Mouse (Mus musculus): ENCODE measurements at regions not wholly inside any gene's neighbourhood (a gene's known extent, or its start where the extent isn't known, plus 50 kb on each side); places are given as distances from the start of the nearest gene placed in this dataset.
A peak's percentile ranks its signal among the peaks of the same experiment; 100 is the strongest.
"Not testable (repeated sequence)": the region's sequence is repeated elsewhere in the genome, so short reads cannot be mapped to it uniquely, and the experiment has no call there.

DNA sequence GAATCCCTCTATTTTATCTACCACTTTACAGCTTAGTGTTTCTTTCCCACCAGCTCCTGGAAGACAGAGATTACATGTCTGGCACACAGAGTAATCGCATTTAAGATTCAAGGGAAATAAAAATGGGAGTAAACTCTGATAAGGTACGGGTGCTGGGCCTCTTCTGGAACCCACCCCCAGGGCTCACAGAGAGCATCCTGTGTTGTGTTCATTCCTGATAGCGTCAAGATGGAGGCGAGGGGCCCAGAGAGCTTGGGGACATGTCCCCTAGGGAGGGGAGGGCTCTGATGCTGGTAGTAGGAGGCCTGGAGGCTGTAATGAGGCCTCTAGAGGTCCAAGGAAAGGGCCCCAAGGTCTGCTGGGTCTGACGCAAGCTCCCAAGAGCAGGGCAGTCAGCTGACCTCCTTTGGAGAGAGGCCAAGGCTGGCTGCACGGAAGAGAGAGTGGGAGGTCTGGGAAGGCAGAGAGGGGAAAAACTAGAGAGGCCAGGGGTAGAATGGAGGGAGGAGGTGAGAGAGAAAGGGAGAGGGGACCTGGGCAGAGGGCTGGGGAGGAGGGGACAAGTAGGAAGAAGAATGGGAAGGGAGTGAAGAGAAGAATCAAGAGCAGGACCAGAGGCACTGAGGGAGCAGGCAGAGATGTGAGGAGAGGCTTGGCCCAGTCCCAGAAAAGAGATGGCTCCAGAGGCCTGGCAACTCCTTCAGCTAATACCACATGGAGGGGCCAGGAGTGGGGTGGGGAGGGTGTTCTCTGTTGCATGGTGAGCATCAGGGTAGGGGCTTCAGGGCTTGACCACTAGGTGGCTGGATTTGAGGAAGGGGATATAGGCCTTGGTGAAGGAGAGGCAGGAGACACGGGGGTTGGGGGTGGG lies 96.8 kb upstream of the Eif4g2 start:
- DNase-seq (ENCODE audit: low read depth, low spot score): no peak

DNA sequence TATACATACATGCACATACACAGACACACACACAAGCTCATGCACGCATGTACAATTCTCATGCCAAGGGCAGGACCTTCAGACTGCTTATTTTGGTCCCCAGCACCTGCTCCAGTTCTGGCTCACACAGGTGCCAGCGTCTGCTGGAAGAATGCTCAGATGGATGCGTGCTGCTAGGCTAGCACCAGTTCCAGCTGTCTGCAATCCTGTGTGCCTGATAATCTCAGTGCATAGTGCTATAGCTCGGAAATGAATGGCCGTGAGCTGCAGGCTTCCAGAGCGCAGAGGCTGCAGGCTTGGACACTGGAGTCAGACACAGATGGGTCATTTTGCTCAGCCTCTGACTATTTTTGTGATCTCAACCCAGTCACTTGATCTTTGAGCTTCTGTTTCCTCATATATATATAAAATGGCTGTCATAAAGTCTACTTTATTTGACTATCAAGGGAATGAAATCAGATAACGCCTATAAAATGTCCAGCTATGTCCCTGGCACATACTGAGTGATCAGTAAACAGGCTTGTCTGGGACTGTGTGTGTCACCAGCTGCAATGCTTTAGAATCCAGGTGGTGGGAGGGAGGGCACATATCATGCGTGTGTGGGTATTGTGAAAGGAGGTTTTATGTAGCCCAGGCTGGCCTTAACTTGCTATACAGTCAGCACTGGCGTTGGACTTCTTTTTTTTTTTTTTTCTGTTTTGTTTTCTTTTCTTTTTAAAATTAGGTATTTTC lies 91.7 kb upstream of the Eif4g2 start:
- no peak for DNase-seq (ENCODE audit: low read depth, low spot score)

DNA sequence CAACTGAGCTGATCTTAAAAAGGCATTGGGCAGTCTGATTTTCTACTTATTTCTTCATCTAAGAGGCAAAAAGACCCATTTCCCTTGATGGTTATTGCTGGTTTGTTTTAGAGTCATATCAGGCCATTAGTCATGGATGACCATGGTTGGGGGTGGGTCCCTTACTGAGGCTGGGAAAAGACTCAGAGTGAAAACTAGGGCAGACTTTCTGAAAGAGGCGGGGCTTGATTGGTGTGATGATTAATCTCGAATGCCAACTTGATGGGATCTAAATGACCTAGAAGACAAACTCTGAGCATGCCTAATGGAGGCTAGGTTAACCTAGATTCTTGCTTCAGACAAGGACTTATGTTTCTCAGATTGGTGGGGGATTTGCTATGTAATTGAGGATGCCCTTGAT lies 89.2 kb upstream of the Eif4g2 start:
- no peak for DNase-seq (ENCODE audit: low read depth, low spot score)

DNA sequence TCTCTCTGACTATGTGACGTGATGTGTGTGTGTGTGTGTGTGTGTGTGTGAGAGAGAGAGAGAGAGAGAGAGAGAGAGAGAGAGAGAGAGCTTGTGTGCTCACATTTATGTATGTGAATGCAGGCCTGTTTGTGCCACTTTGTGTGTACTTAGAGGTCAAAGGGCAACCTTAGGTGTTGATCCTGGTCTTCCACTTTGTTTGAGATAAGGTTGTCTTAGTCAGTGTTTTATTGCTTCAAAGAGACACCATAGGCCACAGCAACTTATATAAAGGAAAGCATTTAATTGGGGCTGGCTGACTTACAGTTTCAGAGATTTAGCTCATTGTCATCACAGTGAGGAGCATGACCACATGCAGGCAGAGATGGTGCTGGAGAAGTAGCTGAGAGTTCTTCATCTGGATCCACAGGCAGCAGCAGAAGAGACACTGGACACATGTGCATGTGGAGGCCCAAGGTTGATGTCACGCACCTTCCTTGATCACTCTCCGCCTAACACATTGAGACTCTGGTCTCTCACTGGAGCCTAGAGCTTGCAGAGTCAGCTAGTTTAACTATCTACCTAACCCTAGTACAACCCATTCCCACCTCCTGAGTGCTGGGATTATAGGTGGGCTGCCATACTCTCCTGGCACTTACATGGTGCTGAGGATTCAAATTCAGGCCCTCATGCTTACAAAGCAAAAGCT lies 85.9 kb upstream of the Eif4g2 start:
- not testable (repeated sequence) for DNase-seq (ENCODE audit: low read depth, low spot score)

DNA sequence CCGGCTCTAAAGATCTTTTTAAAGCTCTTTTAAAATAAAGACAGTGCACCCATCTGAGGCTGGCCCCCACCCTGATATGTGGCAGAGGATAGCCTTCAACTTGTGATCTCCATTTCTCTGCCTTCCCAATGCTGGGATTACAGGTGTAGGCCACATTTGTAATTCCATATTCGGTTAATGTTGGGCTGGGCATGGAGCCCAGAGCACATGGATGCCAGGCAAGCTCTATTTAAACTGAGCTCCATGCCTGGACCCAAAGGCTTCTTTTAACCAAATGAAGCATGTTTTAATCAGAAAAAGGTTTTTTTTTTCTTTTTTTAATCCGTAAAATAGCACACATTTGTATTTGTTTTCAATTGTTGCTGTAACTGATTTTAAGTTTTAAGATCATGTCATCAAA lies 82.2 kb upstream of the Eif4g2 start:
- DNase-seq (ENCODE audit: low read depth, low spot score): no peak

DNA sequence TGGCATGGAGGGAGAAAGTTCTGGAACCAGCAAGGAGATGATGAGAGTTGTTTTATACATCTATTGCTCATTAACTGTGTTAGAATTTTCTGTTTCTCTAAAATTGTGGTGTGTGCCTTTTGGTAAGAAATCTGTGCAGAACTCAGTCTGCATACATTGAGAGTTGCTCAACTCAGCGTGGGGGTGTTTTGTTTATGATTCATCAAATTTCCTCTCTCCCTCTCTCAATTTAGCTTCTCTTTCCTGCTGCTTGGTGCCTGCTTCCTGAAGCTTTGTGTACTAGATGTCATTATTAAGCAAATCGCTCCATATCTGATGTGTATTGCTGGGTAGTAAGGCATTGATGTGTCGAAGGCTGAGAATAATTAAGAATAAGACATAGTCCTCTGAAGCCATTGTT lies 81.4 kb upstream of the Eif4g2 start:
- no peak for DNase-seq (ENCODE audit: low read depth, low spot score)

DNA sequence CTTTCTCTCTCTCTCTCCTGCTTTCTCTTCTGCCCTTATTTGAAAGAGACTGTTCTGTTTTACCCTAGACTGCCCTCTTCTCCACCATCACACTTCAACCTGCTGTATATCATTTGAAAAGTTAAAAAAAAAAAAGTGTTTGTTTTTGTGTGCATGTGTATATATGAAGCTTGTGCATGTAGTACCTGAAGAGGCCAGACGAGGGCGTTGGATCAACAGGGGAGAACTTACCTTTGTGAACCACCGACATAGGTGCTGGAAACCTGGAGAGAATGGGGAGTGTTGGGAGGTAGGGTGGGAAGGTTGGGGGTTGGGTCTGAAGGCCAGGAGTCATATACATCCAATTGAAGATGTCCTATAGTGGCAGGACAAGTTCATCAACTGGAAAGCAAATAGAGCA lies 81.0 kb upstream of the Eif4g2 start:
- DNase-seq (ENCODE audit: low read depth, low spot score): no peak

DNA sequence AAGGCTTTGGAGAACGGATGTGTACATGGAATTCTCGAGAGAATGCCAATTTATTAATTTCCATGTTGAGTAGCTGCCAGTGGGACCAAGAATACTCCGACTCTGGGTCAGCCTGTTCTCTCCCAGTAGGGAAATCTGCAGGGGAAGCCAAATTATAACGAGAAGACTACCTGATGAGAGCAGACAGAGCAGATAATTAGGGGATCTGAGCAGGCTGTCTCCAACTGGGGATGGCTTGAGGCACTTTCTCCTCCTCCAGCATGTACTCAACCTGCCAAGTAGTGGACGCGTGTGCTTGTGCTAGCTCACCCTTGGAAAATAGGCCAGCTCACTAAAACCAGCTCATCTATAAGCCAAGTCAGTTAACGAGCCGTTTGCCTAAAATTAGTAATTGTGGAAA lies 80.5 kb upstream of the Eif4g2 start:
- DNase-seq (ENCODE audit: low read depth, low spot score): no peak

DNA sequence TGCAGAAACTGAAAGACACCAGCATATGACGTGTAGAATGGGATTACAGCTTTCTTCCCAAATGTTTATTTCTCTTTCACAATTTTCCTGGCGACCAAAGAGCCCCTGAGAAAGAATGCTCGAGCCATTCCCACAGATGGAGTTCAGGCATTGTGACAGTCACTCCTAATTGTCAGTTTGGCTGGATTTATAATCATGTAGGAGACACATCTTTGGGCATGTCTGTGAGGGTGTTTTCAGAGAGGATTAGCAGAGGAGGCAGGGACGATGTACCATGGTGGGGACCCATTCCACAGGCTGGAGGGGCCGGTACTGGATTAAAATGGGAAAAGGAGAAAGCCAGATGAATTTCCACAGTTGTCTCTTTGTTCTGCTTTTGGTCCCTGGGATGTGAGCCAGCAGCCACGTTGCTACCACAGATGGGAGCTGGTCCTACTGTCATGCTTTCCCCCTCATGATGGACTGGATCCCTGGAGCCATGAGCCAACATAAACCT lies 76.0 kb upstream of the Eif4g2 start:
- DNase-seq (ENCODE audit: low read depth, low spot score): no peak

DNA sequence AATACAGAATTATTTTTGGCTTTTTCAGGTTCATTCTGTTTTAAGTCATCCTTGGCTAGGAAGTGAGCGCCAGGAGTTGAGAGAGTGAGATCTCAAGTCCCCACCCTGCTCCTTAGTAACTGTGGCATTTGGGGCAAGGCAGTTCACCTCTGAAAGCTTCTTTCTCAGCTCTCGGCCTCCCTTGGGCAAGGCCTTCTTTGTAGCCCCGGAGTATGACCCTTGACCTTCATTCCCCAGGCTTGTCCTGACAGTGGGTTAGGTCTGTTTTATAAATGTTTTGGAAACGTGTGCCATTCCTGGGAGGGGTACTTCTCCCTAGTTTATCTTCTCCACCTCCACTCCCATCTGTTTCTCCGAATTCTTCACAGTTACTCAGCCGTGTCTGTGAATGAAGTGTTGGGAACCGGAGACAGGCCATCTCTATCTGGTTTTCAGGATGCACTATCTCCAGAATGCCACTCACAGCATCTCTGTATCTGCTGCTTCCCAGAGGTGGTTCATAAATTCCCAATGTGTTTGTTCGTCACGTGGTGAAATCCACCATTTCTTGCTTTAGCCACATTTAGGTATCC lies 75.0 kb upstream of the Eif4g2 start:
- DNase-seq (ENCODE audit: low read depth, low spot score): no peak

DNA sequence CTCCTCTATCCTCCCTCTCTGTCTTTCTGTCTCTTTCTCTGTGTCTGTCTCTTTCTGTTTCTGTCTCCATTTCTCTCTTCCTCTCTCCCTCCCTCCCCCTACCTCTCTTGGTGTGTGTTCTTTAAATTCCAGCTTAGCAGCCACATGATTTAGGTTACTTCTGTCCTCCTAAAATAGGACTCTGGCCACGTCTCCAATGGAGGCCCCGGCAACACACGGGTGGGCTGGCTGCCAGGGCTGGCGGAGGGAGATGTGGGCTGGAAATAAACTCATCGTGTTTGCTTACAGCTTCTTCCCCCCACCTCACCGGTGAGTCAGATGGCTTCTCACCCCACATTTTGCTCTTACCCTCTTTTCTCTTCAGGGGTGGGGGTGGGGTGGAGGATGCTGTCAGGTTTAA lies 74.5 kb upstream of the Eif4g2 start:
- no peak for DNase-seq (ENCODE audit: low read depth, low spot score)

DNA sequence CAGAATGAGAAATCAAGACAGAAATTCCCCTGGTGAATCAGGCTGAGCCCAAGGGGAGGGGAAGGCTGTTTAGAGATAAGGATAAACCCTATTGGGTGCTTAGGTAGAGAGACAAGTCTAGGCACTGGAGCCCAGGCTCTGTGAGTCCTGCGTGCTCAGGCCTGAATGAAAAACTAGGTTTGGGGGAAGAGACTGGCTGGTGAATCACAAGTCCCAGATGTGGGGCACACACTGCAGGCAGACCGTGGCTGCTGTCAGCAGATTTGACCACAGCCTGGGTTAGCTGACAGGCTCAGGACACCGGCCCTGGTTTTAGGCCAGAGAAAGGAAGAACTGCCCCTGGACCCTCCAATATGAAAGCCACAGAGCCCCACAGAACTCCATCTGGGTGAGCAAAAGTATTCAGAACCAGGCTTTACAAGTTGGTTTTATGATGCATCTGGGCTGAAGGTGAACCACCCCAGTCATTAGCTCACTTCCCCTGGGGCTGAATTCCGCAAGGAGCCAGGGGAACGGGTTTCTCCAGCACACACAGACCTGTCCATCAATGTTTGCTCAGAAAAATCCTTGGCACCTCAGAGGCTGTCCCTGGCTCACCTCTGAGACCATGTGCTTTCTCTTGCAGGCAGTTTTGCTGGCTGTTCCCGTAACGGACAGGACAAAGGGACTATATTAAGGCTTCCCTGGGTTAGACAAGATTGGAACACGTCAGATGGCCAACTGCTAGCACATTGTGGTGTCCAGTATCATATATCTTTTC lies 73.8 kb upstream of the Eif4g2 start:
- peak; percentile 69 for DNase-seq (ENCODE audit: low read depth, low spot score)

DNA sequence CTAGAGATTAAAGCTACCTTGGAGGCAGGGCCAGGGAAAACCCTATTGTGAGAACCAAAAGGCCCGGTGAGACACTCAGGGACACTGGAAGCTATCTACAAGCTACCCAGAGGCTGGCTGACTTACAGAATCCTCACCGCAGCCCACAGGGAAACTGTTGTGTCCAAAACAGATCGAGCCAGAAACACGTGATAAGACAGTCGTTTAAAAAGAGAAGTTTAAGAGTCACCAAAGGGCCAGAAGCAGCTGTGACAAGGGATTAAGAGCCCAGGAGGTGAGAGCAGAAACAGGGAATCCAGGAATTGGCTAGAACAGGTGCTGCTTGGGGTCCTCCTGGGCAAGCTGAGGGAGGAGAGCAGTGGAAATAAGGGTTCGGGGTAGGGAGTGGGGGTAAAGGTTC lies 73.2 kb upstream of the Eif4g2 start:
- no peak for DNase-seq (ENCODE audit: low read depth, low spot score)

DNA sequence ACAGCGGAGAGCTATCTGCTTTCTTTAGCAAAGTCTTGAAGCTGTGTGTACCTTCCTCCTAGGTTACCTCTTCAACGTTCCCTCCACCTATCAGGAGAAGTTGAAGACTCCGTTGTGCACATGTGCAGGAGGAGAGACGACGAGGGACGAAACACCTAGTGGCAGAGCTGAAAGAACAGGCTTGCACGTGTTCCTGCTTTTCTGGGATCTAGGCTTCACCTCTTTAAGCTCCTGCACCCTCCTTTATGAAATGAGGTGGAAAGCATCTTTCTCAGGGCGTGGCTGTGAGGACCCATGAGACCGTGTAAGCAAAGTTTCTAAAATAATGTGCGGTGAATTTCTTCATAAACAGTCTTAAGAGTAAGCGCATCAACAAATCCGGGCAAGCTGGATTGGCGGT lies 71.4 kb upstream of the Eif4g2 start:
- DNase-seq (ENCODE audit: low read depth, low spot score): no peak

DNA sequence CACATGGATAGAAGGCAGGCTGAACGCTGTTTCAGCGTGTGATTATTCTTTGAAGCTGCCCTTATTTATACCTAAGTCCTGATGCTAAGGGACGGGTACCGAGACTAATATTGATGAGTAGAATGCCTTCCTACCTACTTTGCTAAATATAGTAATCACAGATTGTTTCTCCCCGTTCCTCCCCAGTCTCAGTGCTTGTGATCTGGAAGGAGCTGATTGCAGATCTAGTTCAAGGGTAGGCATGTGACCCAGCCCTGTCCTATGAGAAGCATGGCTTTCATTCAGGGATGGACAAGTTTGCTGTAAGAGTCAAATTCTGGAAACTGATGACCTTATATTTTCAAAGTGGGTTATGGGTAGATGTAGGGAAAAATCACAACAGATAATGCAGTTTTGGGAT lies 67.7 kb upstream of the Eif4g2 start:
- DNase-seq (ENCODE audit: low read depth, low spot score): no peak

DNA sequence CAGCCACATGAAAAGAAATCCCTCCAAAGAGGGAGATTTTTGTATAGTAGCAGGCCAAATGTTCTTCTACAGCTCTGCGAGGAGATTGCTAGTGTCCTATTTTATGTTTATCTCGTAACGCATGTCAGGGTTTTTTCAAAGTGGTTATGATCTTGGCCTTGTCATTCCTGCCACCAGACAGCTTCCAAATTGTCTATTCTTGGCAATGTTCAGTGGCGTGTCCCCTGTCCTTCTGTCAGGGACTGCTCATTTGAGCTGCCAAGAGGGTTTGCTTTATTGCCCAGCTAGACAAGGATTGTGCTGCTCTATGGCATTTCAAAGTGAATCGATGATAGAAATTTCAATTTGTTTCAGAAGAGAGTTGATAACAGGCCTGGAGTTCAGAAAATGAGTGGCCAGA lies 67.3 kb upstream of the Eif4g2 start:
- no peak for DNase-seq (ENCODE audit: low read depth, low spot score)

DNA sequence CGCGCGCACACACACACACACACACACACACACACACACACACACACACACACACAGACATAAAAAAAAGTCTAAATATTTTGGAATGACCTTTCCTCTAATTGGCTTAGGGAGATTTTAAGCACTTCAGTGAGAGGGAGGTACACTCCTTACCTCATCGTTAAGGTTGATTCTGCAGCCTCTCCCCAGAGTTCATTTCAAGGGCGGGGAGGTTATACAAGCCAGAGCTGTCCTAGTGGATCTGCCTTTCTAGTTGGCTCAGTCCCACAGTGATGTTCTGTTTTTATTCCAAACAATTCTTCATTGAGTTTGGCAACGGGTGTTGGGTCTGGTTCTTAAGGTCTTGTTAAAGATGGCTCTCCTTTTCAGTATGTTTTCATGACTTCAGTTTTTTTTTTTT lies 64.8 kb upstream of the Eif4g2 start:
- DNase-seq (ENCODE audit: low read depth, low spot score): no peak

DNA sequence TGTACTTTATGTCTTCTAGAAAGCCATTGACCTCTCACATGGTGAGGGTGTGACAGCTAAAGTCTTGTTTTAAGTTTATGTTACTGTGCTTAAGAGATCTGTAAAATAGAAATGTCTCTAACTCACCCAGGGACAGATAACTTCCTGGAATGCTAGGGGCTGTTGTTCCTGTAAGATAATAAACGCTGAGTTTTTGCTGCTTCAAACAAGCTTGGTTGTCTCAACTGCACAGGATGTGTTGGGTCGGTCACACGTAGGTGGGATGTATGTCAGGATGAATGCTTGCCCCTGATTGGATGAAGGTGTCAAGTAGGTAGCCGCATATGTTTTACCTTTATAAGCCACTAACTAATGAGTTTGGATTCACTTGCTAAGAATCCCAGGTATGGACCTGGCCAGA lies 63.8 kb upstream of the Eif4g2 start:
- DNase-seq (ENCODE audit: low read depth, low spot score): no peak

DNA sequence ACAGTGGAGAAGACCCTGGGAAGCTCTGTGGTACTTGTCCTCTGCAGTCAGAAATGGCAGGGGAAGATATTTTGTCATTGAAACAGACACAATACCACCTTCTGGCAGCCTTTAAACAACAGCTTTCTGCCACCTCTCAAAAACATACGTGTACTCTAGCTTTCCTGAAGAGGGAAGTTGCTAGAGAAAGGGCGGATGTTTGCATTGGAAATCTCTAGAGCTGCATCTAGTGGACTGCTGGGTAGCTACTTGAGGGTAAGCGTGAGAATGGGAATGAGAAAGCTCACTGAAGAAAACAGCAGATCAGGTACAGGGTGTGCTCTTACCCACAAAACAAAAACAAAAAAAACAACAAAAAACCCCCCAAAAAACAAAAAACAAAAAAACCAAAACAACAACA lies 61.4 kb upstream of the Eif4g2 start:
- DNase-seq (ENCODE audit: low read depth, low spot score): no peak

DNA sequence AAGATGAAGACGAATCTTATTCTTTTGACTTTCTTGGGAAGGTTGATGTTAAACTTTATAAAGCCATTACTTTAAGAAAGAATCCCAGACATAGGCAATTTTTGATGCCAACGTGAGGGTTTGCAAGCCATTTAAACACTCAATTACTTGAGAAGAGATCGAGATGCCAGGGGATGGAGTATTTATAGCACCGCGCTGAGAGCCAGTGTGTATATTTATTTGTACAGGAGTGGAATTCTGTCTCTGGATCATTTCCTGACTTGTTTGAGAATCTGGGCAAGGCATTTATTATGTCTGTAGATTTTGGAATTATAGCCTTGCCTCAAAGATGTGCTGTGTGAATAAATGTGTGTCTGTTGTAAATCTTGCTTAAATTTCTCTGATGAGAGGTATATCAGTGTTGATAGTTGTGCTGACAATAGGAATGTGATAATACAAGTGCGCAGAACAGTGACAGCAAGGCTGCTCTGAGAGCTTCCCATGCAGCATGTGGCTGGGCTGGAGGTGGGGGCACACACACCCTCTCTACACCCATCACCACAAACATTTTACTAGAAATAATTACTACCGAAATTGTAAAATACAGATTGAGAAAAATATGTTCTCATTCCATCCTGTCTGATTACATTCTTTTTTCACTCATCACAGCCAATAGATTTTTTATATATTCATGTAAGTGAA lies 58.6 kb upstream of the Eif4g2 start:
- no peak for DNase-seq (ENCODE audit: low read depth, low spot score)

DNA sequence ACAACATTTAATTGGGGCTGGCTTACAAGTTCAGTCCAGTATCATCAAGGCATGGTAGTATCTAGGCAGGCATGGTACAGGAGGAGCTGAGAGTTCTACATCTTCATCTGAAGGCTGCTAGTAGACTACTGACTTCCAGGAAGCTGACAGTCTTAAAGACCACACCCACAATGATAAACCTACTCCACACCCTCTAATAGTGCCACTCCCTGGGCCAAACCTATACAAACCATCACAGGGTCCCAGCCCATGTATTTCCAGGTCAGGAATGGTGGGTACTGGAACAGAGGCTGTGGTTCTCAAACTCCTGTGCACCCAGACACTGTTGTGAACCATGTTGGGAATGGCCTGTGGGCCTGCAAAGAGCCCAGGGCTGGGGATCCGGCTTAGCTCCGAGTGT lies 55.2 kb upstream of the Eif4g2 start:
- no peak for DNase-seq (ENCODE audit: low read depth, low spot score)
